Mouse (Mus musculus) kidney, embryonic 15.5 days (tissue): Measurements from ENCODE around the gene Fam189b. TPM values are rescaled to one million over a fixed set of nuclear protein-coding genes. Genes with fewer than 3 reads are reported as not detected.

Source experiments
- ATAC-seq: fragments of 200-750 bp; cut with Nextera tagmentation; replicated peaks from 2 replicates; pipeline ENCODE4 v1.8.0; 2017; ENCODE audit warnings: moderate TSS enrichment; ENCODE audit not compliant: low FRiP score
- H3K27ac ChIP-seq: fragments of 300-500 bp; sonication (generic); 2 replicates; pipeline ENCODE4 v1.5.1; 2015; ENCODE audit warnings: mild to moderate bottlenecking, inconsistent platforms
- H3K27me3 ChIP-seq: fragments of 300-500 bp; sonication (generic); 2 replicates; pipeline ENCODE4 v1.6.1; 2015; ENCODE audit warnings: inconsistent platforms
- H3K36me3 ChIP-seq: fragments of 300-500 bp; sonication (generic); 2 replicates; pipeline ENCODE4 v1.6.1; 2015; ENCODE audit warnings: inconsistent platforms
- H3K4me1 ChIP-seq: fragments of 300-500 bp; sonication (generic); 2 replicates; pipeline ENCODE4 v1.6.1; 2015; ENCODE audit warnings: inconsistent platforms
- H3K4me2 ChIP-seq: fragments of 300-500 bp; sonication (generic); 2 replicates; pipeline ENCODE4 v1.6.1; 2015; ENCODE audit warnings: moderate library complexity, mild to moderate bottlenecking, inconsistent platforms
- H3K4me3 ChIP-seq: fragments of 300-500 bp; sonication (generic); replicated peaks from 2 replicates; pipeline ENCODE4 v1.5.1; 2015; ENCODE audit warnings: mild to moderate bottlenecking, inconsistent platforms
- H3K9ac ChIP-seq: fragments of 300-500 bp; sonication (generic); 2 replicates; pipeline ENCODE4 v1.6.1; 2015; ENCODE audit warnings: mild to moderate bottlenecking, inconsistent platforms
- H3K9me3 ChIP-seq: fragments of 300-500 bp; sonication (generic); replicated peaks from 2 replicates; pipeline ENCODE4 v1.6.1; 2016; ENCODE audit warnings: inconsistent platforms
- WGBS: fragments of 180-500 bp; shearing (Covaris S2); methylation state at CpG from one replicate; pipeline ENCODE4 v1.1.7; 2015; ENCODE audit warnings: mixed read lengths; 5-methylcytosine and 5-hydroxymethylcytosine counted together
- polyA plus RNA-seq: library from polyadenylated mRNA; unstranded; fragments of >200 nt; fragmentation: Nextera tagmentation; extraction: Ambion mirVana; gene quantifications from 2 replicates; pipeline ENCODE4 v1.2.1, GENCODE M21; 2015

Gene Fam189b
- polyA plus RNA-seq, 1 experiment from 2014 or later, result 50.4 TPM

DNA sequence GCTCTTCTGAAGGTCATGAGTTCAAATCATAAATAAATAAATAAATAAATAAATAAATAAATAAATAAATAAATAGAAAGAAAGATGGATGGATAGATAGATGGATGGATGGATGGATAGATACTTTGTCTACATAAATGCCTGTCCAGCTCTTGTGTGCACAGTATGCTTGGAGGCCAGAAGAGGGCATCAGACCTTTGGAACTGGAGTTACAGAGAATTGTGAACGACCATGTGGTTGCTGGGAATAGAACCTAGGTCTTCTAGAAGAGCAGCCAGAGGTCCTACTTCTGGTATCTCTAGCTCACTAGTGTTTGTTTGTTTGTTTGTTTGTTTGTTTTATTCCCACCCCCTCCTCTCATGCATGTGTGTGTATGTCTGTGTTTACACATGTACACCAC lies 10.4 kb downstream of the Fam189b start:
- Histone ChIP-seq H3K4me3 (no peak overlapping the region), H3K27ac (no peak overlapping the region), H3K9ac (no peak overlapping the region), H3K4me2 (no peak overlapping the region), H3K27me3 (no peaks in the 10 kb centered on the region), H3K9me3 (no peaks in the 10 kb centered on the region), H3K36me3 (peaks cover 10% of the 10 kb centered on the region), H3K4me1 (peaks cover 19% of the 10 kb centered on the region)
- 76% methylated on average over 1 of the region's 1 CpGs for WGBS
- ATAC-seq, result no peak

DNA sequence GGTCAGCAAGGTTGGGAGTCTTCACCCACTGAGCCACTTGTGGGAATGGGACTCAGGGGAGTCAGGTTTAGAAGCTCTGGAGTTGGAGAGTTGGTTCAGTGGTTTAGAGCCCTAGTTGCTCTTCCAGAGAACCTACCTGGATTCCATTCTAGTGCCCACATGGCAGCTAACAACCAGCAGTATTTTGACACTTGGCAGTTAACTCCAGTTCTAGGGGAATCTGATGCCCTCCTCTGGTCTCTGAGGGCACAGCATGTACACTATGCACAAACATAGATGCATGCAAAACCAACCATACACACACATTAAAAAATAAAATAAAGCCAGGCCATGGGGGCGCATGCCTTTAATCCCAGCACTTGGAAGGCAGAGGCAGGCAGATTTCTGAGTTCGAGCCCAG lies 10.9 kb downstream of the Fam189b start:
- H3K9ac ChIP-seq, result no peak overlapping the region
- H3K27me3 ChIP-seq, result no peaks in the 10 kb centered on the region
- no peak overlapping the region for H3K4me3 ChIP-seq
- H3K4me1 ChIP-seq, result peaks cover 14% of the 10 kb centered on the region
- H3K4me2 ChIP-seq, result no peak overlapping the region
- WGBS, result 86% methylated on average over 2 of the region's 2 CpGs
- no peak overlapping the region for H3K27ac ChIP-seq
- no peaks in the 10 kb centered on the region for H3K9me3 ChIP-seq
- H3K36me3 ChIP-seq, result peaks cover 5% of the 10 kb centered on the region; the same call in 1 of the 2 replicates
- ATAC-seq, result no peak

DNA sequence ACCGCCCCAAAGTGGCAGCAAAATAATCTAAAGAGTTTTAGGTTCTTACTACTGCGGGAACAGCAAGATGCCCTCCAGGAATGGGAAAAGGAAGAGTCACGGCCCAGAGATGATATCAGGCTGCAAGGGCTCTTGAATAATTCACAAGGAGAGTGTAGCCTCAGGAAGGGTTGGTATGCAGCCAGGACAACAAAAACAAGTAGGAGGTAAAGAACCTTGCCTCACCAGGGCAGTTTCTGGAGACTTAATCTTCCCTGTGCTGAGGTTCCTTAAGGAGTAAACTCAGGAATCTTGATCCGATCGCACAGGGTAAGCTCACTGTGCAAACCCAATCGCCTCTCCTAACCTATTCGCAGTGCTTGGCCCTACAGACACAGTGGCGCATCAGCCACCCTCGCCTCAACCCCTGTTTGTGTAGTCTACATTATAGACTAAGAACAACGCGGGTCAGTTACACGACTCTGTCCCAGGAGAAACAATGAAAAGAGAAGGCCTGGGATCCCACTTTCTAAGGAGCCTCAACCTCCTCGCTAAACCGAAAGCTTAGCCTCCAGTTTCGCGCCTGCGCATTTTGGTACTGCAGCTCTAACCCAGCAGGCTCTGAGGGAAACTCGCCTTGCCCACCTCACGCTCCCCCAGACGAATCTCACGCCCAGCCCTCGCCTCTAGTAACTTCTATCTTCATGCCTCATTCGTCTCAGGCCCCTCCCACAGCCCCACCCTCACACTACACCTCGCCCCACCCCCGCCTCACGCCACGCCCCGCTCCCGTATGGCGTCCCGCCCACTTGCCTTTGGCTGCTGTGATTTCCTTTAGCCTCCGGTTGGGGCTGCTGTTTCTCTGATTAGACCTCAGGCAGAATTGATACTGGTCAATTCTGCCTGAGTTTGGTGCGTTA lies 13.3 kb downstream of the Fam189b start:
- Histone ChIP-seq H3K9ac (peak overlapping the region; percentile 57), H3K4me2 (peak overlapping the region; percentile 62), H3K27ac (peak overlapping the region; percentile 88), H3K9me3 (no peaks in the 10 kb centered on the region), H3K4me1 (peaks cover 12% of the 10 kb centered on the region), H3K36me3 (no peaks in the 10 kb centered on the region), H3K4me3 (peak overlapping the region; percentile 46), H3K27me3 (no peaks in the 10 kb centered on the region)
- 9% methylated on average over 33 of the region's 33 CpGs for WGBS
- ATAC-seq, result peak; percentile 97

DNA sequence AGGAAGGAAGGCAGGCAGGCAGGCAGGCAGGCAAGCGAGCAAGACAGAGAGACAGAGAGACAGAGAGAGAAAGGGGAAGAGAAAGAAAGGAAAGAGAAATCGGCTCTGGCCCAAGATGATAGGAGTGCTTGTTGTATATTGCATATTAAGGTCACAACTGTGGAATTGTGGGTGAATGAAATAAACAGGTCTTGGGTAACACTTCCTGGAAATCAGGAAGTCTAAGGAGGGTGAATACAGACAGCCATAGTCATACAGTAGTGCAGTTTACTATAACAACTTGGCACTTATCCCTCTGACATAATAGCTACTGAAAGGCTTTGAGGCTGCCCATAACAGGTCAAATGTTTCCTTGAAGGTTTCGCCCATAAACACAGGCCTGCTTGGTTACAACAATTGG lies 16.9 kb downstream of the Fam189b start:
- 0 out of 2 replicates have a peak, but pooled peaks cover 6% of the 10 kb centered on the region for H3K36me3 ChIP-seq
- no peaks in the 10 kb centered on the region for H3K27me3 ChIP-seq
- no peaks in the 10 kb centered on the region for H3K9me3 ChIP-seq
- no peak overlapping the region for H3K4me3 ChIP-seq
- WGBS, result 74% methylated on average over 3 of the region's 3 CpGs
- ATAC-seq, result no peak
- no peak overlapping the region for H3K9ac ChIP-seq
- no peak overlapping the region for H3K27ac ChIP-seq
- no peak overlapping the region for H3K4me2 ChIP-seq
- peaks cover 23% of the 10 kb centered on the region for H3K4me1 ChIP-seq

DNA sequence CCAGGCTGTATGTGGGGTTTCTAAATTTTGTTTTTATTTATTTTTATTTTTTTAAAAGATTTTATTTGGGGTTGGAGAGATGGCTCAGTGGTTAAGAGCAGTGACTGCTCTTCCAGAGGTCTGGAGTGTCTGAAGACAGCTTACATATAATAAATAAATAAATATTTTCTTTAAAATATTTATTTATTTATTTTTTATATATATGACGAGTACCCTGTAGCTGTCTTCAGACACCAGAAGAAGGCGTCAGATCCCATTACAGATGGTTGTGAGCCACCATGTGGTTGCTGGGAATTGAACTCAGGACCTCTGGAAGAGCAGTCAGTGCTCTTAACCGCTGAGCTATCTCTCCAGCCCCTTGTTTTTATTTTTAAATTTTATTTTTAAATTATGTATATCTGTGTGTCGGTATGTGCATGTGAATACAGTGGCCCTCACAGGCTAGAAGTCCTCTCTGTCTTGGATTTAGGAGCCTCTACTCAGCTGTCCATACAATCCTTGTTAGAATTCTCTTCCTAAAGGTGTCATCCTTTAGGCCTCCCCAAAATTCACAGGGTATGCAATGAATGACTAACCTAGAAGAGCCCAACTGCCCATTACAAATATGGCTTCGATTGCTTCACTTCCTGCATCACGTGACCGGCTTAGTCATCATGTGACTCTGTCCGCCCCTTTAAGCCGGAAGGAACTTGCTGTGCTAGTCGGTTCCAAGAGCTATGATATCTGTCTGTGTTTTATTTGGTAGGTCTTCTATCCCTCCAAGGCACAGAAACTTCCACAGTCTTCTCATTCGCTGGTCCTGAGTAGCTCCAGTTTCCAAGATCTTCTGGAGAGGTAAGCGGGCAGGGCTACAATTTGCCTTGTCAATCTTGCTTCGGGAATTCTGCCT lies 19.6 kb downstream of the Fam189b start, which contains the start of gene Gba:
Gba (plus strand) TSS at position 676 of the 889 bp plus-strand sequence.
- Histone ChIP-seq H3K4me2 (peak within 1 kb of the TSS; percentile 76), H3K27me3 (no peaks in the 10 kb centered on the region), H3K9ac (peak within 1 kb of the TSS; percentile 36), H3K27ac (no peak within 1 kb of the TSS), H3K4me1 (peaks cover 11% of the 10 kb centered on the region), H3K4me3 (peak within 1 kb of the TSS; percentile 51), H3K36me3 (peaks cover 30% of the 10 kb centered on the region), H3K9me3 (no peaks in the 10 kb centered on the region)
- ATAC-seq, result peak; percentile 76
- WGBS, result 25% methylated on average over 13 of the region's 13 CpGs

DNA sequence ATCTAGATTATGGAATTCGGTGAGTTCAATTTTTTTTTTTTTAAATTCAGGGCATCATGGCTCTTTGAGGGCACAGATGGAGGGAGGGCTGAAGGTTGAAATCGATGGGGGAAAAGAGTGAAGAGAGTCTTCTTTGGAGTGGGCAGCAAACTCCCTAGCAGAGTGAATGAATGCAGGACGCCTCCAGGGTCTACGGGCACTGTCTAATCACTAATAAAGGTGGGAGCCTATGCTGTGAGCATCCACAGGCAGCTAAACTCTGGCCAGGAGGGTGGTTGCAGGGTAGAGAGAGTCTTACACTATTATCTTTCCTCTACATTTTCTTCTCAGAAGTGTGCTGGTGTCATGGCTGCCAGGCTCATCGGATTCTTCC lies 20.2 kb downstream of the Fam189b start:
- 40% methylated on average over 5 of the region's 5 CpGs for WGBS
- no peak for ATAC-seq
- peaks cover 11% of the 10 kb centered on the region for H3K4me1 ChIP-seq
- peak overlapping the region; percentile 51 for H3K4me3 ChIP-seq
- H3K4me2 ChIP-seq, result peak overlapping the region; percentile 76
- H3K27me3 ChIP-seq, result no peaks in the 10 kb centered on the region
- H3K27ac ChIP-seq, result no peak overlapping the region
- peak overlapping the region; percentile 36 for H3K9ac ChIP-seq
- H3K9me3 ChIP-seq, result no peaks in the 10 kb centered on the region
- peaks cover 36% of the 10 kb centered on the region for H3K36me3 ChIP-seq

DNA sequence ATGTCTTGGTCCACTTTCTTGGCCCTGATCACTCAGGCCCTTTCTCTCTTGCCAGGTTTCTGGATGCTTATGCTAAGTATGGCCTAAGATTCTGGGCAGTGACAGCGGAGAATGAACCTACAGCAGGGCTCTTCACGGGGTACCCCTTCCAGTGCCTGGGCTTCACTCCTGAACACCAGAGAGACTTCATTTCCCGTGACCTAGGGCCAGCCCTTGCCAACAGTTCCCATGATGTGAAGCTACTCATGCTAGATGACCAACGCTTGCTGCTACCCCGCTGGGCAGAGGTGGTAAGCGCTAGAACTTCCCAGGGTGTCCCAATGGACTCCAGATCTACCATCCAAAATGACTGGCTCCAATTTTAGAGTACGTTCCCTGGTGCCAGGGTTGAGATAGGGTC lies 23.1 kb downstream of the Fam189b start:
- H3K27me3 ChIP-seq, result no peaks in the 10 kb centered on the region
- no peaks in the 10 kb centered on the region for H3K9me3 ChIP-seq
- H3K36me3 ChIP-seq, result peaks cover 65% of the 10 kb centered on the region
- ATAC-seq, result no peak
- H3K4me1 ChIP-seq, result peaks cover 25% of the 10 kb centered on the region
- no peak overlapping the region for H3K27ac ChIP-seq
- H3K4me2 ChIP-seq, result no peak overlapping the region
- H3K9ac ChIP-seq, result no peak overlapping the region
- no peak overlapping the region for H3K4me3 ChIP-seq
- 88% methylated on average over 7 of the region's 7 CpGs for whole genome bisulfite sequencing

DNA sequence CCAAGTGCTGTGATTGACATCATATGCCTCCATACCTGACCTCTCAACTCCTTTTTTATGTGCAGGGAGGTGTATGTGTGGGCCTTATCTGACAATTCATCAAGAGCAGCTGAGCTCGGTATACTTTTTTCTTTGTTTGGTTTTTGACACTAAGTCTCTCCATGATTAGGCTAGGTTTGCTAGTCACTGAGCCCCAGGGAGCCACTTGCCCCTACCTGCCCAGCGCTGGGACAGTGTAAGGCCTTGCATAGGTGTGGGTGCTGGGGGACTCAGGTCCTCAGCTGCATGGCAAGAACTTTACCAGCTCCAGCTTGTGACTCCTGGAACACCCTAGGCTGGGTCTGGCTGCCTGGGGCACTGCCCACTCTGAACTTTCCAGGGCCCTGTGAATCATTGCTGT lies 23.8 kb downstream of the Fam189b start:
- H3K36me3 ChIP-seq, result peaks cover 71% of the 10 kb centered on the region

DNA sequence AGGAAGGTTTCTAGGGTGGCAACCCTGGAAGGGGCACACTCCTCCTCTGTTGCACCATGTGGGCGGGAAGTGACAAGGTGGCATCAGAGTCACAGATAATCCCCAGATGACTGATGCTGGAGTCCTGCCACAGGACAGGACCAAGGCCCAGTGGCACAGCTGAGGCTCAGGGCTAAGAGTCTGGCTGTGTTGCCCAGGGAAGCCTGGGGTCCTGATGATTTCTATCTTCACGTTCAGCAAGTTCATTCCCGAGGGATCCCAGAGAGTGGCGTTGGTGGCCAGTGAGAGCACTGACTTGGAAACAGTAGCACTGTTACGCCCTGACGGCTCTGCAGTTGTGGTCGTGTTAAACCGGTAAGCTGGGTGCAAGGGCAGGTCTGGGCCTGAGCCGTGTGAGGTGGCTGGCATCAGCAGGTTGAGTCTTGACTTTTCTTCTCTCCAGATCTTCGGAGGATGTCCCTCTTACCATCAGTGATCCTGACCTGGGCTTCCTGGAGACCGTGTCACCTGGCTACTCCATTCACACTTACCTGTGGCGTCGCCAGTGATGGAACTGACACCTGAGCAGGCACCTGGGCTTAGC lies 25.2 kb downstream of the Fam189b start:
- no peaks in the 10 kb centered on the region for H3K9me3 ChIP-seq
- no peak for ATAC-seq
- peaks cover 36% of the 10 kb centered on the region for H3K4me1 ChIP-seq
- no peak overlapping the region for H3K9ac ChIP-seq
- 87% methylated on average over 13 of the region's 13 CpGs for WGBS
- H3K27me3 ChIP-seq, result no peaks in the 10 kb centered on the region
- no peak overlapping the region for H3K27ac ChIP-seq
- no peak overlapping the region for H3K4me2 ChIP-seq
- peaks cover 71% of the 10 kb centered on the region for H3K36me3 ChIP-seq
- H3K4me3 ChIP-seq, result no peak overlapping the region

More for the DNA sequence above, 23.8 kb downstream of the Fam189b start:
- Histone ChIP-seq H3K27ac (no peak overlapping the region), H3K9me3 (no peaks in the 10 kb centered on the region), H3K9ac (no peak overlapping the region), H3K4me3 (no peak overlapping the region), H3K4me2 (no peak overlapping the region), H3K4me1 (peaks cover 30% of the 10 kb centered on the region), H3K27me3 (no peaks in the 10 kb centered on the region)
- ATAC-seq, result no peak
- 83% methylated on average over 2 of the region's 2 CpGs for WGBS

DNA sequence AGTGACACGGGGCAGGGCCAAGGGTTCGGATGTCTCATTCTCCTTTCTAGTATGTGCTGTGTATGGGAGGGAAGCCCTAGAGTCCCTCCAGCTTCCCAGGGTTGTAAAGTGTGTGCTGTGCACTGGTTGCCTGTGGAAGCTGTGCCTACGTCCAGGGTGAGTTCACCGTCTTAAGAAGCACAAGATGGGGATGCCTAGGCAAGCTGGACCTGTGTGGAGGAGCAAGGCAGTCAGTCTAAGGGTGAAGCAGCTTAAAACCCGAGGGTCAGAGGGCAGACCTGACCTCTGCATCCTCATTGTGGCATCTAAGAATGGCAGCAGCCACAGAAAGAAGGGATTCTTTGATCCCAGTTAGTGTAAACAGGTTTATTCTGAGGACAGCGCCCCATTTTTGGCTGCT lies 25.8 kb downstream of the Fam189b start:
- Histone ChIP-seq H3K27me3 (no peaks in the 10 kb centered on the region), H3K27ac (no peak overlapping the region), H3K36me3 (peaks cover 71% of the 10 kb centered on the region), H3K9me3 (no peaks in the 10 kb centered on the region), H3K4me2 (no peak overlapping the region), H3K4me1 (peaks cover 32% of the 10 kb centered on the region), H3K9ac (no peak overlapping the region), H3K4me3 (no peak overlapping the region)
- WGBS, result 91% methylated on average over 6 of the region's 6 CpGs
- ATAC-seq, result no peak

DNA sequence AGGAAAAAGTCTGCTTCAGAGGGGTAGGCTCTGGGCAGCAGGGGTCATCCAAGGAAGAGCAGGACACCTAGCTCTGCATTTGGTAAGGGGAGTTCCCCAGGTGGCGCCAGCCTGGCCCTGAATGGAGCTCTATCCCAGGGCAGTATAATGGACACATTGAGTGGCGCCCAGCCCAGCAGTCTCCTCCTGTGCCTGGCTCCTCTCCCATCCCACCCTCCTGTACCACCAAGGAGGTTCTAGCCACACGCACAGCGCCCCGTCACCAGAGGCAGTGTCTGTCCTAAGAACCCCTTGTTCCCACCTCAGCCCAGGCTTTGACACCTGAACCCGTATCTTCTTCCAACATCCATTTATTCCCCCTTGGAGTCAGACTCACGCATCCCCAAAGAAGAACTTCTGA lies 26.8 kb downstream of the Fam189b start:
- Histone ChIP-seq H3K27me3 (no peaks in the 10 kb centered on the region), H3K9me3 (no peaks in the 10 kb centered on the region), H3K4me1 (peaks cover 35% of the 10 kb centered on the region), H3K27ac (peak overlapping the region; percentile 35; the same call in 1 of the 2 replicates), H3K4me2 (no peak overlapping the region), H3K4me3 (no peak overlapping the region), H3K36me3 (peaks cover 65% of the 10 kb centered on the region), H3K9ac (no peak overlapping the region)
- ATAC-seq, result no peak
- WGBS, result 91% methylated on average over 7 of the region's 7 CpGs
